Mouse (Mus musculus): ENCODE measurements around the gene Nme8.

- TF ChIP-seq CTCF (IDR thresholded peaks at IDR 0.05; ENCODE audit: extremely low read depth, insufficient read length, insufficient replicate concordance, low read depth, low read length) (no peak), POLR2A (IDR thresholded peaks at IDR 0.05; ENCODE audit: low read depth, low read length) (no peak)
Observed at GRCm38 (mm10) chr13:19624632-19625320, 72.8 kb downstream of the Nme8 start.
